Mouse (Mus musculus) heart, embryonic 13.5 days (tissue): ENCODE results near the gene Dmwd. TPM values are rescaled to one million over a fixed set of nuclear protein-coding genes. Genes with fewer than 3 reads are reported as not detected.
"Not testable (repeated sequence)": the region's sequence is repeated elsewhere in the genome, so short reads cannot be mapped to it uniquely, and the experiment has no call there.

Experiments
- ATAC-seq: fragments of 200-750 bp; cut with Nextera tagmentation; 2 replicates; pipeline ENCODE4 v1.8.0; 2017; ENCODE audit warnings: moderate TSS enrichment; ENCODE audit not compliant: insufficient number of reproducible peaks, low FRiP score, low TSS enrichment; ENCODE audit errors: extremely low read depth
- H3K27ac ChIP-seq: fragments of 300-500 bp; sonication (generic); replicated peaks from 2 replicates; pipeline ENCODE4 v1.5.1; 2015; ENCODE audit warnings: moderate library complexity, mild to moderate bottlenecking, inconsistent platforms
- H3K27me3 ChIP-seq: fragments of 300-500 bp; sonication (generic); replicated peaks from 2 replicates; pipeline ENCODE4 v1.6.1; 2015; ENCODE audit warnings: mild to moderate bottlenecking, inconsistent platforms
- H3K36me3 ChIP-seq: fragments of 300-500 bp; sonication (generic); 2 replicates; pipeline ENCODE4 v1.6.1; 2015; ENCODE audit warnings: mild to moderate bottlenecking, inconsistent platforms
- H3K4me1 ChIP-seq: fragments of 300-500 bp; sonication (generic); 2 replicates; pipeline ENCODE4 v1.6.1; 2015; ENCODE audit warnings: inconsistent platforms
- H3K4me2 ChIP-seq: fragments of 300-500 bp; sonication (generic); 2 replicates; pipeline ENCODE4 v1.6.1; 2015; ENCODE audit warnings: inconsistent platforms, mild to moderate bottlenecking, moderate library complexity
- H3K4me3 ChIP-seq: fragments of 300-500 bp; sonication (generic); 2 replicates; pipeline ENCODE4 v1.5.1; 2015; ENCODE audit warnings: moderate library complexity, mild to moderate bottlenecking, inconsistent platforms
- H3K9ac ChIP-seq: fragments of 300-500 bp; sonication (generic); 2 replicates; pipeline ENCODE4 v1.6.1; 2015; ENCODE audit warnings: inconsistent platforms, mild to moderate bottlenecking, moderate library complexity
- H3K9me3 ChIP-seq: fragments of 300-500 bp; sonication (generic); 2 replicates; pipeline ENCODE4 v1.6.1; 2016; ENCODE audit warnings: inconsistent platforms
- WGBS: fragments of 180-500 bp; shearing (Covaris S2); methylation state at CpG from one replicate; pipeline ENCODE4 v1.1.7; 2015; ENCODE audit warnings: mixed read lengths; 5-methylcytosine and 5-hydroxymethylcytosine counted together
- polyA plus RNA-seq: library from polyadenylated mRNA; unstranded; fragments of >200 nt; fragmentation: Nextera tagmentation; extraction: Ambion mirVana; gene quantifications from 2 replicates; pipeline ENCODE4 v1.2.1, GENCODE M21; 2015

The Dmwd gene
- polyA plus RNA-seq, 1 experiment from 2014 or later, result 11.3 TPM

DNA sequence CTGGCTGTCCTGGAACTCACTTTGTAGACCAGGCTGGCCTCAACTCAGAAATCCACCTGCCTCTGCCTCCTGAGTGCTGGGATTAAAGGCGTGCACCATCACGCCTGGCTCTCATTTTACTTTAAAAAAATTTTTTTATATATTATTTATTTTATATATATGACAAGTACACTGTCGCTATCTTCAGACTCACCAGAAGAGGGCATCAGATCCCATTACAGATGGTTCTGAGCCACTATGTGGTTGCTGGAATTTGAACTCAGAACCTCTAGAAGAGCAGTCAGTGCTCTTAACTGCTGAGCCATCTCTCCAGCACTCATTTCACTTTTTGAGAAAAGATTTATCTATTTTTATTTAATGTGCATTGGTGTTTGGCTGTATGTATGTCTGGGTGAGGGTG lies 5.0 kb upstream of the Dmwd start:
- not testable (repeated sequence) for H3K9ac ChIP-seq, H3K4me1 ChIP-seq

DNA sequence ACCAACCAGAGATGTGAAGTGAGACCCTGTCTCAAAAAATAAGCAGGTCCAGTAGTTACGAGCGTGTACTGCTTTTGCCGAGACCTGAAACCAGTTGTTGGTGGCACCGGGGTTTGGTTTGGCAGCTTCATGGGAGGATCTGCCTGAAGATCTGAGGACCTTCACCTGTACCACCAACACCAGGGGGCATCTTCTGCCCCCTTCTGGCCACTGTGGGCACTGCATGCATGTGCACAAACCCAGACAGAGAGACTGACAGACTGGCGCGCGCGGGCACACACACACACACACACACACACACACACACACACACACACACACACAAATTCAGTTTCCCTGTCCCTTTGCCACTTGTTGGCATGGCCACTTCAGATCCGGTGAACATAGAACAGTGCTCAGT lies 2.5 kb upstream of the Dmwd start:
- peaks cover 25% of the 10 kb centered on the region for H3K4me1 ChIP-seq
- H3K4me2 ChIP-seq, result no peak overlapping the region
- no peak overlapping the region for H3K27ac ChIP-seq
- peaks cover 8% of the 10 kb centered on the region for H3K36me3 ChIP-seq
- no peak overlapping the region for H3K4me3 ChIP-seq
- WGBS, result 74% methylated on average over 9 of the region's 9 CpGs
- ATAC-seq, result no peak
- H3K27me3 ChIP-seq, result no peaks in the 10 kb centered on the region
- no peak overlapping the region for H3K9ac ChIP-seq
- H3K9me3 ChIP-seq, result no peaks in the 10 kb centered on the region

More for the DNA sequence above, 5.0 kb upstream of the Dmwd start:
- not testable (repeated sequence) for H3K4me2 ChIP-seq, H3K9me3 ChIP-seq, H3K27ac ChIP-seq, H3K36me3 ChIP-seq, H3K4me3 ChIP-seq, ATAC-seq
- 39% methylated on average over 3 of the region's 3 CpGs for WGBS
- peaks cover 22% of the 10 kb centered on the region for H3K27me3 ChIP-seq

DNA sequence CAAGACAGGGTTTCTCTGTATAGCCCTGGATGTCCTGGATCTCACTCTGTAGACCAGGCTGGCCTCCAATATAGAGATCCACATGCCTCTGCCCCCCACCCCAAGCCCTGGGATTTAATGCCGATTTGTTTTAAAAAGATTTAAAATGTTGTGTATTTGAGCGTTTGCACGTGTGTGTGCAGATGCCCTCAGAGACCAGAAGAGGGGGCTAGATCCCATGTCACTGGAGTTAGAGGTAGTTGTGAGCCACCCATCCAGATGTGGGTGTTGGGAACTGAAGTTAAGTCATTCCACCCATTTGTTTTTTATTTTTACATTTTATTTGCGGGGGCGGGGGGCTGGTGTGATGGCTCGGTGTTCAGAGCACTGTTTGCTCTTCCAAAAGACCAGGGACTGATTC lies 1.5 kb upstream of the Dmwd start:
- H3K9ac ChIP-seq, result no peak overlapping the region
- no peaks in the 10 kb centered on the region for H3K27me3 ChIP-seq
- no peak overlapping the region for H3K4me3 ChIP-seq
- H3K9me3 ChIP-seq, result no peaks in the 10 kb centered on the region
- peaks cover 32% of the 10 kb centered on the region for H3K4me1 ChIP-seq
- no peak overlapping the region for H3K27ac ChIP-seq
- WGBS, result 91% methylated on average over 6 of the region's 6 CpGs
- peaks cover 18% of the 10 kb centered on the region for H3K36me3 ChIP-seq
- no peak for ATAC-seq
- H3K4me2 ChIP-seq, result no peak overlapping the region

DNA sequence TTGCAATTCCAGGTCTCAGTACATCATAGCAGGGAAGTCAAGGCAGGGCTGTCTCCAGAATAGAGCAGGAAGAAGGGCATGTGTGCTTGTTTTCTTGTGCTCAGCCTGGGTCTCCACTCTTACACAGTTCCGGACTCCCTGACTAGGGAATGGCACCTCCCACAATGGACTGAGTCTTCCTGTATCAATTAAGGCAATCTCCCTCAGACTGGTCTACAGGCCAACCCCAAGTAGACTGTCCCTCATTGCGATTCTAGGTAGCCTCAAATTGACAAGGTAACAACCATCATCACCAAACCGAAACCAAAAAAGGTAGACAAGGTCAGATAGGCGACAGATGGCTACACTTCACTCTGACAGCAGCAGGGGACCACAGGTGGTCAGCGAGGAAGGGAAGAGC lies 796 bp upstream of the Dmwd start:
- H3K27me3 ChIP-seq, result no peaks in the 10 kb centered on the region
- H3K4me2 ChIP-seq, result peak overlapping the region; percentile 95
- peaks cover 32% of the 10 kb centered on the region for H3K4me1 ChIP-seq
- no peak overlapping the region for H3K27ac ChIP-seq
- H3K36me3 ChIP-seq, result peaks cover 25% of the 10 kb centered on the region
- no peaks in the 10 kb centered on the region for H3K9me3 ChIP-seq
- H3K9ac ChIP-seq, result peak overlapping the region; percentile 68
- peak overlapping the region; percentile 99 for H3K4me3 ChIP-seq
- 53% methylated on average over 5 of the region's 5 CpGs for WGBS
- ATAC-seq, result no peak

DNA sequence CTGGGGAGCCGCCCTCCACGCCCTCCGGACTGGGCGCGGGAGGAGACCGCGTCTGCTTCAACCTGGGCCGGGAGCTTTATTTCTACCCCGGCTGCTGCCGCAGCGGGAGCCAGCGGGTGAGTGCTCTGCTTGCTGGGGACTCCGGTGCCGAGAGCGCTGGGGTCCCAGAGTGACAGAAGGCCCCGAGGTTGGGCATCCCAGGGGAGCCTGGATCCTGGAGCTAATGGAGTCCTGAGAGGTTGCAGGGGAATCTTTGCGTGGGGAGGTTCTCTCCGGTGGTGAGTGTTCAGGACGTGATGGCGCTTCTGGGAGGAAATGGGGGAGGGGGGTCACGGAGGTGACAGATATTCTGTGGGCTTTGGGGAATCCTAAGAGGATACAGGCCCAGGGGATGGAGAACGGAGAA lies 562 bp downstream of the Dmwd start:
- H3K4me1 ChIP-seq, result peaks cover 32% of the 10 kb centered on the region

DNA sequence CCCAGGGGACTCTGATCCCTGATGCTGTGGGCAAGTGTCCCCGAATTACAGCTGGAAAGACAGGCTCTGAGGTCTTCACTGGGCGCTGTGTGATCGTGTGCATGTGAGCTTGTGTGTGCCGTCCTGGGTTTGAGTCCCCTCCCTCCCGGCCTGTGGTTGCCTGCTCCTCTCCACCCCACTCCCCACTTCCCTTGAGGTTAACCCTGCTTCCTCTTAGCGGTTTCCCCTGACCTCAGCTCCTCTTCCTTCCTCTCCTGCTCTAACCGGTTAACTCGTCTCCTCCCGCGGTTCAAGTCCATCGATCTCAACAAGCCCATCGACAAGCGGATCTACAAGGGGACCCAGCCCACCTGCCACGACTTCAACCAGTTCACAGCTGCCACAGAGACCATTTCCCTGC lies 1.7 kb downstream of the Dmwd start:
- Histone ChIP-seq H3K4me2 (peak overlapping the region; percentile 95), H3K4me3 (peak overlapping the region; percentile 99), H3K9me3 (no peaks in the 10 kb centered on the region), H3K27me3 (no peaks in the 10 kb centered on the region), H3K27ac (0 out of 2 replicates have a peak overlapping the region, but pooled peaks have one; percentile 10), H3K36me3 (peaks cover 50% of the 10 kb centered on the region), H3K4me1 (peaks cover 43% of the 10 kb centered on the region), H3K9ac (peak overlapping the region; percentile 100)
- no peak for ATAC-seq
- WGBS, result 63% methylated on average over 14 of the region's 14 CpGs

More for the DNA sequence above, 562 bp downstream of the Dmwd start:
- Histone ChIP-seq H3K27ac (peak overlapping the region; percentile 92), H3K36me3 (peaks cover 39% of the 10 kb centered on the region), H3K9me3 (no peaks in the 10 kb centered on the region), H3K27me3 (no peaks in the 10 kb centered on the region), H3K4me3 (peak overlapping the region; percentile 99), H3K4me2 (peak overlapping the region; percentile 95), H3K9ac (peak overlapping the region; percentile 100)
- ATAC-seq, result no peak
- 0% methylated on average over 22 of the region's 22 CpGs for WGBS

DNA sequence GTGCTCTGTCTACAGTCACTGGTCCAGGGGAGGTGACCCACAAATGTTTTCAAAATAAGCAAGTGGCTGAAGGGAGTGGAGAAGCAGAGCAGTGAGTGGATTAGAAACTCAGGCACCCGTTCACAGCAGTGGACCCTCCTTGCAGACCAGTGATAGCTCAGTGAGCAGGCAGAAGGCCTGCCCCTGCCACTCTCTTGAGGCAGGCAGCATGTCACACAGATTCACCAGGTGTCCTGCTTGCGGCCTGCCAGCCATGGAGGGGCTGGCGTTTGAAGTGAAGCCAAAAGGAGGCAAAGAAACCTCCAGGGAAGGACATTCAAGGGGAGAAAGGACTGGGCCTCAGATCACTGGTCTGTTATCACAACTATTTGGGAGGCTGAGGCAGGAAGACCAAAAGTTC lies 2.7 kb downstream of the Dmwd start:
- no peak overlapping the region for H3K4me3 ChIP-seq
- H3K36me3 ChIP-seq, result peaks cover 51% of the 10 kb centered on the region
- 79% methylated on average over 3 of the region's 3 CpGs for WGBS
- H3K27ac ChIP-seq, result no peak overlapping the region
- H3K4me2 ChIP-seq, result no peak overlapping the region
- no peaks in the 10 kb centered on the region for H3K9me3 ChIP-seq
- H3K27me3 ChIP-seq, result no peaks in the 10 kb centered on the region
- H3K4me1 ChIP-seq, result peaks cover 53% of the 10 kb centered on the region
- ATAC-seq, result no peak
- 0 out of 2 replicates have a peak overlapping the region, but pooled peaks have one; percentile 25 for H3K9ac ChIP-seq

DNA sequence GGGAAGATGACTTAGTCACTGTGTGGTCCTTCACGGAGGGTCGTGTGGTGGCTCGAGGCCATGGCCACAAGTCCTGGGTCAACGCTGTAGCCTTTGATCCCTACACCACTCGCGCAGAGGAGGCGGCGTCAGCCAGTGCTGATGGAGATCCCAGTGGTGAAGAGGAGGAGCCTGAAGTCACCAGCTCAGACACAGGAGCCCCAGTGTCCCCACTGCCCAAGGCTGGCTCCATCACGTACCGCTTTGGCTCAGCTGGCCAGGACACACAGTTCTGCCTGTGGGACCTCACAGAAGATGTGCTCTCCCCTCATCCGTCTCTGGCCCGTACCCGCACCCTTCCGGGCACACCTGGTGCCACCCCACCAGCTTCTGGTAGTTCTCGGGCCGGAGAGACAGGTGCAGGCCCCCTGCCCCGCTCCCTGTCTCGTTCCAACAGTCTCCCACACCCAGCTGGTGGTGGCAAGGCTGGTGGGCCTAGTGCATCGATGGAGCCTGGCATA lies 4.5 kb downstream of the Dmwd start:
- Histone ChIP-seq H3K9ac (no peak overlapping the region), H3K36me3 (peaks cover 51% of the 10 kb centered on the region), H3K4me1 (peaks cover 65% of the 10 kb centered on the region), H3K4me2 (no peak overlapping the region), H3K27ac (no peak overlapping the region), H3K9me3 (no peaks in the 10 kb centered on the region), H3K27me3 (no peaks in the 10 kb centered on the region), H3K4me3 (no peak overlapping the region)
- no peak for ATAC-seq
- WGBS, result 85% methylated on average over 19 of the region's 19 CpGs

DNA sequence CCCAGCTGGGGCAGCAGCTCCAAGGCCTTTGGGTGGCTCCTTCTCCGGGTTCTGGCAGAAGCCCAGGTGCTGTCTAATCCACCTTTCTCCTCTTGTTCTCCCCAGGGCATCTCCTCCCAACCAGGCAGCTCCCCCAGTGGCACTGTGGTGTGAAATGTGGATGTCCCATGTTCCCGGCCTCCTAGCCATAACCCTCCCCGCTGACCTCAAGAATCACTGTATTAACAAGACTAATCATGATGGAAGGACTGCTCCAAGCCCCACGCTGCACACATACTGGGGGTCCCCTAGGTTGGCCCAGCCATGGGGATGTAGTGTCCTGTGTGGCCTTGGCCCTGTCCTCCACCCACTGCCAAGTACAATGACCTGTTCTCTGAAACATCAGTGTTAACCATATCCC lies 6.1 kb downstream of the Dmwd start:
- Histone ChIP-seq H3K4me3 (no peak overlapping the region), H3K9ac (peak overlapping the region; percentile 80), H3K9me3 (no peaks in the 10 kb centered on the region), H3K4me2 (0 out of 2 replicates have a peak overlapping the region, but pooled peaks have one; percentile 65), H3K27me3 (no peaks in the 10 kb centered on the region), H3K36me3 (peaks cover 58% of the 10 kb centered on the region), H3K4me1 (peaks cover 73% of the 10 kb centered on the region), H3K27ac (peak overlapping the region; percentile 84)
- 82% methylated on average over 4 of the region's 4 CpGs for WGBS
- no peak for ATAC-seq

DNA sequence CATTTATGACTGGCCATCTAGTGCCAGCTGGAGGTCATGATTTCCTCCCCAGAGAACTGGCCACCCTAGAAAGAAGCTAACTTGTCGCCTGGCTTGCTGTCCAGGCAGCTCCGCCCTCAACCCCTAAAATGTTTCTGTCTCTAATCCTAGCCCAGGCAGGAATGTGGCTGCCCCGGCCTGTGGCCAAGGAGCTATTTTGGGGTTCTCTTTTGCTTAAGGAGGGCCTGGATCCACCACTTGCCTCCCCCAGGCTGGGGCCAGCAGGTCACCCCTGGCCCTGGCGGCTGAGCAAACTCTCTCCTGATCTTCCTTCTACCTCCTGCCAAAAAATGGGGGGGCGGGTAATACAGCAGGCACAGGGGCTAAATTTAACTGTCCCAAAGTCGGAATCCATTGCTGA lies 7.1 kb downstream of the Dmwd start:
- Histone ChIP-seq H3K9me3 (no peaks in the 10 kb centered on the region), H3K4me1 (peaks cover 63% of the 10 kb centered on the region), H3K4me2 (peak overlapping the region; percentile 65), H3K36me3 (peaks cover 63% of the 10 kb centered on the region), H3K27me3 (no peaks in the 10 kb centered on the region), H3K9ac (peak overlapping the region; percentile 80), H3K27ac (peak overlapping the region; percentile 84), H3K4me3 (peak overlapping the region; percentile 46)
- no peak for ATAC-seq
- WGBS, result 23% methylated on average over 6 of the region's 6 CpGs

DNA sequence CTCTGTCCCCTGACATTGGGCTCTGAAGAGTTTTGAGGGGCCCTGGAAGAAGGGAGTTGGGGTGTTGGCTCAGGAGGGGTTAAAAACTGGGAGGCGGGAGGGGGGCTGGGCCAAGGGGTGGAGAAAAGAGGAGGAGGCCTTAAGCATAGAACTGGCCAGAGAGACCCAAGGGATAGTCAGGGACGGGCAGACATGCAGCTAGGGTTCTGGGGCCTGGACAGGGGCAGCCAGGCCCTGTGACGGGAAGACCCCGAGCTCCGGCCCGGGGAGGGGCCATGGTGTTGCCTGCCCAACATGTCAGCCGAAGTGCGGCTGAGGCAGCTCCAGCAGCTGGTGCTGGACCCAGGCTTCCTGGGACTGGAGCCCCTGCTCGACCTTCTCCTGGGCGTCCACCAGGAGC lies 7.7 kb downstream of the Dmwd start, which contains the start of gene Dmpk:
Gene Dmpk, plus strand, starts transcription at position 149 of the 400 bp plus-strand sequence.
- peak within 1 kb of the TSS; percentile 84 for H3K27ac ChIP-seq
- no peaks in the 10 kb centered on the region for H3K9me3 ChIP-seq
- H3K4me1 ChIP-seq, result peaks cover 60% of the 10 kb centered on the region
- peak within 1 kb of the TSS; percentile 80 for H3K9ac ChIP-seq
- ATAC-seq, result no peak
- H3K36me3 ChIP-seq, result peaks cover 63% of the 10 kb centered on the region
- H3K27me3 ChIP-seq, result no peaks in the 10 kb centered on the region
- 29% methylated on average over 10 of the region's 10 CpGs for WGBS
- H3K4me2 ChIP-seq, result peak within 1 kb of the TSS; percentile 65
- H3K4me3 ChIP-seq, result peak within 1 kb of the TSS; percentile 46

DNA sequence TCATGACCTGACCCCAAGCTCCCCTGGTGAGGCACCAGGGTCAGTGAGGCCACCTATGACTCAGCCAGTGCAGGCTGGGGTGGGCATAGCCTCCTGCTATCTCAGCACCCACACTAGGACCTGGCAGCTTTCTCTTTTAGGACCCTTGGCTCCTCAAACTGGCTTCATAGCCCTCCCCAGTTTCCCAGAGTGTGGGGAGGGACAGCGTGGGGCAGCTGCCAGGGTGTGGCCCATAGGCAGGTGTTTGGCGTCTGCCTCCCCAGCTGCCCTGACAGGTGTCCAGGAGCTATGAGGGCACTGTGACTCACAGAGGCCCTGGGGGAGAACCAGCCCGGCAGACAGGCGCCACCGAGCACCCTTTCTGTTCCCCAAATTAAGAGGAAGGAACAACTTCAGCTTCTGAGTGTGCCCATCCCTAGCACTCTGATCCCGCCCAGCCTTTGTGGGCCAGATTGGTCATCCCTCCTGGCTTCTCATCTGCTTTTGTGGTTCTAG lies 8.3 kb downstream of the Dmwd start:
- Histone ChIP-seq H3K4me1 (peaks cover 56% of the 10 kb centered on the region), H3K4me2 (peak overlapping the region; percentile 65), H3K4me3 (peak overlapping the region; percentile 46), H3K27ac (peak overlapping the region; percentile 84), H3K9me3 (no peaks in the 10 kb centered on the region), H3K36me3 (peaks cover 60% of the 10 kb centered on the region), H3K27me3 (no peaks in the 10 kb centered on the region), H3K9ac (peak overlapping the region; percentile 80)
- 68% methylated on average over 6 of the region's 6 CpGs for WGBS
- no peak for ATAC-seq
